Mouse (Mus musculus) yolk sac, embryonic 10.5 days (tissue): ENCODE results near the gene Il4i1.
"Not testable (repeated sequence)": the region's sequence is repeated elsewhere in the genome, so short reads cannot be mapped to it uniquely, and the experiment has no call there.

ENCODE experiments used
- DNase-seq: peaks from one replicate; pipeline ENCODE4 v3.0.0-alpha.2; 2017; ENCODE audit warnings: low spot score

Il4i1 gene

GRCm38 (mm10) chr7:44864595-44865542 lies 48.7 kb downstream of the Il4i1 start:
- DNase-seq: no peak

- DNase-seq: no peak
Observed at GRCm38 (mm10) chr7:44866276-44867009, 50.3 kb downstream of the Il4i1 start.

- no peak for DNase-seq
Observed at GRCm38 (mm10) chr7:44867010-44867702, 51.0 kb downstream of the Il4i1 start.

DNA sequence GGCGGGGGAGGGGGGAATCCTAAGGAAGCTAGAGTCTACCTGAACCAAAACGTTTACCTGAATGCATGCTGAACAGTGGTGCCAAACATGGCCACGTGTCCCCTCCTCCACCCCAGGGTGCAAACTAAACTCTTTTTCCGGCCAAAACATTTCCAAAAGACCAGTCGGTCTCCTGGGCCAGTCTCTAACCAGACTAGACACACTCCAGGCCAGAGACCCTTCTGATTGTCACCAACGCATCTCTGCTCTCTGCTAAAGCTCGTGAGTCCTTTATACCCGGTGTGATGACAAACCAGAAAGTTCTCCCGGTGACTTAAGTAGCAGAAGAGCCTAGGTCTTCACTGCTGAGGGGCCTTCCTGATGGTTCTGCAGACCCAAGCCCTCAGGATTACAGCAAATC lies 51.6 kb downstream of the Il4i1 start:
- DNase-seq: no peak

- peak; percentile 53 for DNase-seq
Observed at GRCm38 (mm10) chr7:44868465-44868864, 52.3 kb downstream of the Il4i1 start.

GRCm38 (mm10) chr7:44868919-44869696 lies 52.9 kb downstream of the Il4i1 start:
- DNase-seq: peak; percentile 85

GRCm38 (mm10) chr7:44869697-44870528 lies 53.7 kb downstream of the Il4i1 start, which contains the start of gene Ptov1:
Ptov1 (minus strand) TSS chr7:44869788.
- peak; percentile 98 for DNase-seq

GRCm38 (mm10) chr7:44870614-44871013 lies 54.4 kb downstream of the Il4i1 start:
- DNase-seq: no peak

DNA sequence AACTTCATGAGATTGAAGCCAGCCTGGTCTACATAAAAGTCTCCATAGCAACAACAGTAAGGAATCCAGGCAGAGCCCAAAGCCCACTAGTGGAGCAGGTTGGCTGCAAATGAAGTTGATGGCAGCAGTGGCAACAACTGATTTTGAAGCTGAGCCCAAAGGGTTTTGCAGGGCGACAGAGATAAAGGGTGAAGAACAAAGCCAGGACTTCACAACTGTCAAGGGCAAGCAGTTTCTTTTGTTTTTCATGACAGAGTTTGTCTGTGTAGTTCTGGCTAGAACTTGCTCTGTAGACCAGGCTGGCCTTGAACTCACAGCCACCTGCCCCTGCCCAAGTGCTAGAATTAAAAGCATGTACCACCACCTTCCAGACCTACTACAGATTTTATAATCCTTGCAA lies 55.0 kb downstream of the Il4i1 start:
- no peak for DNase-seq

- not testable (repeated sequence) for DNase-seq
Observed at GRCm38 (mm10) chr7:44871774-44872173, 55.6 kb downstream of the Il4i1 start.

- no peak for DNase-seq
Observed at GRCm38 (mm10) chr7:44877833-44878232, 61.6 kb downstream of the Il4i1 start.

DNA sequence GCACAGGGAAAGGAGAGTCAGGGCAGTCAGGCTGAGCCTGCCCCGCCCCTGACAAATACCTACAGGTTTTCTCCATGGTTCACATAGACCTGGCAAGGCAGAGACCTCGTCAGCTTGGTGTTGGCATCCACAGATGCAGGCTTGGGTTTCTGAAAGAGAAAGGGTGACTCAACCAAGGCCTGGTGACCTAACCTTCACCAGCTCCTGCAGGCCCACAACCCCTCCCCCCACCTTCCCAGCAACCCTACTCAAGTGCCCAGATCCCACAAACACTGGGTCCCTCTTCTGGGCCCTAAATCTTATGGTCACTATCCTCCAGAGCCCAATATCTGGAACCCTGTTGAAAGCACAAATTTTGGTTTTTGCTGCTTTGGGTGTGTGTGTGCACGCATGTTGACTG lies 66.8 kb downstream of the Il4i1 start:
- DNase-seq: no peak

- DNase-seq: no peak
Observed at GRCm38 (mm10) chr7:44884637-44885036, 68.5 kb downstream of the Il4i1 start.

- DNase-seq: no peak
Observed at GRCm38 (mm10) chr7:44886964-44887363, 70.8 kb downstream of the Il4i1 start.

DNA sequence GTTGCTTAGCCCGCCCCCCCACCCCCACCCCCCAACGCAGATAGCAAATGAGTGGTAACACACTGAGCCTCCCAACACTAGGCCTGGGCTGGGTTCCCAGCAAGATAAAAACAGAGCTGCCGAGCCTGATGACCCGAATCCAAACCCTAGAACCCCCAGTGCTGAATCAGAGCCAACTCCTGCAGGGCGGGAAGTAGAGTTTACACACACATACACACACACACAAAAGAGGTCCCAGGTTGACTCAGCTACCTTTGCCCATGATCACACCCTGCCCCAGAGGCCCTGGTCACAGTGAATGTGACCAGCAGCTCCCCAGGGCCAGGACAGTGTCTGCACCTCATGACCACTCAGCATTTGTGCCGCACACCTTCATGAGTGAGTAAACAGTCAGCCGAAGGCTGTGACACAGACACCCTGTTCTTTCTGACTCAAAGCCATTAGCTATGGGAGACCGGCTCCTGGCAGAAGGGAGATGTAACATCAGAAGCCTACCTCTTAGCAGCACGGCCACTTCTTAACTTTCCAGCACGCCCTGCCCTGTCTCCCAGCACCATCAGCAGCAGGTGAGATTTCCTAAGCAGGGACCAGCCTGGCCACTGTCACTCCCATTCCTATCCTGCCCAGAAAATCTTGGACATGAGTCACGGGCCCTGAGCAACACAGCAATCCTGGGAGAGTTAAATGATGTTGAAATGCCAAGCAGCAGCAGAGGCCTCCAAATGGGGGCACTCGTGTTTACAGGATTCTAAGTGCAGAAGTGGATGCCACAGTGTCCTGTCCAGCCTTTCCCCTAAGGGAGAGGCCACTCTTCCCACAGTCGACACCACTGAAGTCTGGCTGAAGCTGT lies 72.3 kb downstream of the Il4i1 start:
- DNase-seq: no peak

- DNase-seq: peak; percentile 60
Observed at GRCm38 (mm10) chr7:44890180-44890579, 74.0 kb downstream of the Il4i1 start.
